Mouse (Mus musculus) heart, embryonic 15.5 days (tissue): ENCODE data around the gene Borcs5. TPM values are rescaled to one million over a fixed set of nuclear protein-coding genes. Genes with fewer than 3 reads are reported as not detected.

Experiments
- ATAC-seq: fragments of 200-750 bp; cut with Nextera tagmentation; replicated peaks from 2 replicates; pipeline ENCODE4 v1.8.0; 2017; ENCODE audit warnings: low read depth, moderate TSS enrichment; ENCODE audit not compliant: insufficient number of reproducible peaks, insufficient read depth, low FRiP score
- H3K27ac ChIP-seq: fragments of 300-500 bp; sonication (generic); 2 replicates; pipeline ENCODE4 v1.5.1; 2015; ENCODE audit warnings: mild to moderate bottlenecking, inconsistent platforms
- H3K27me3 ChIP-seq: fragments of 300-500 bp; sonication (generic); 2 replicates; pipeline ENCODE4 v1.6.1; 2015; ENCODE audit warnings: inconsistent platforms
- H3K36me3 ChIP-seq: fragments of 300-500 bp; sonication (generic); 2 replicates; pipeline ENCODE4 v1.6.1; 2015; ENCODE audit warnings: mild to moderate bottlenecking, inconsistent platforms
- H3K4me1 ChIP-seq: fragments of 300-500 bp; sonication (generic); replicated peaks from 2 replicates; pipeline ENCODE4 v1.6.1; 2015; ENCODE audit warnings: inconsistent platforms
- H3K4me2 ChIP-seq: fragments of 300-500 bp; sonication (generic); 2 replicates; pipeline ENCODE4 v1.6.1; 2015; ENCODE audit warnings: inconsistent platforms, mild to moderate bottlenecking, moderate library complexity
- H3K4me3 ChIP-seq: fragments of 300-500 bp; sonication (generic); 2 replicates; pipeline ENCODE4 v1.5.1; 2015; ENCODE audit warnings: mild to moderate bottlenecking, inconsistent platforms
- H3K9ac ChIP-seq: fragments of 300-500 bp; sonication (generic); 2 replicates; pipeline ENCODE4 v1.6.1; 2015; ENCODE audit warnings: mild to moderate bottlenecking, inconsistent platforms
- H3K9me3 ChIP-seq: fragments of 300-500 bp; sonication (generic); replicated peaks from 2 replicates; pipeline ENCODE4 v1.6.1; 2016; ENCODE audit warnings: inconsistent platforms
- WGBS: fragments of 180-500 bp; shearing (Covaris S2); methylation state at CpG from one replicate; pipeline ENCODE4 v1.1.7; 2015; ENCODE audit warnings: mixed read lengths; 5-methylcytosine and 5-hydroxymethylcytosine counted together
- polyA plus RNA-seq: library from polyadenylated mRNA; unstranded; fragments of >200 nt; fragmentation: Nextera tagmentation; extraction: Ambion mirVana; gene quantifications from 2 replicates; pipeline ENCODE4 v1.2.1, GENCODE M21; 2015

Borcs5 gene
- polyA plus RNA-seq, 1 experiment from 2014 or later = 14.0 TPM

DNA sequence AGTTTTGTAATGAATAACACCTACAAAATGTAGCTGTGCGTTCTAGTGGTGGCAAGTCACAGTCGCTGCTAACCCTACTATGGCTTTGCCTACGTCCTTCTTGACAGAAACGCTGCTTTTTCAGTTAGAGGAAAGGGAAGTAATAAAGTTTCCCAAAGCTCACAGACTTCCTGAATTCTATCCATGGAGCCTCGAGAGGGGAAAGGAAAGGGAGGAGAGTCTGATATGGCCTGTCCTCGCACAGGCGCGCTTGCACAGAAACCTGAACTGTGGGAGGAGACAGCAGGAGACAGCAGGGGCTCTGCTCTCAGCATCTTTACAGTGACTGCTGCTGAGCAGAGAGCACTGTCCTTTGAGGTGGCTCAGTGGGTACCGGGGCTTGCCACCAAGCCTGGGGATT is 8.9 kb upstream of the Borcs5 start:
- no peak overlapping the region for H3K4me3 ChIP-seq
- H3K9me3 ChIP-seq = no peaks in the 10 kb centered on the region
- H3K4me2 ChIP-seq = no peak overlapping the region
- no peak overlapping the region for H3K9ac ChIP-seq
- H3K36me3 ChIP-seq = no peaks in the 10 kb centered on the region
- peaks cover 13% of the 10 kb centered on the region for H3K4me1 ChIP-seq
- no peak for ATAC-seq
- no peaks in the 10 kb centered on the region for H3K27me3 ChIP-seq
- H3K27ac ChIP-seq = no peak overlapping the region
- WGBS = 62% methylated on average over 9 of the region's 9 CpGs

DNA sequence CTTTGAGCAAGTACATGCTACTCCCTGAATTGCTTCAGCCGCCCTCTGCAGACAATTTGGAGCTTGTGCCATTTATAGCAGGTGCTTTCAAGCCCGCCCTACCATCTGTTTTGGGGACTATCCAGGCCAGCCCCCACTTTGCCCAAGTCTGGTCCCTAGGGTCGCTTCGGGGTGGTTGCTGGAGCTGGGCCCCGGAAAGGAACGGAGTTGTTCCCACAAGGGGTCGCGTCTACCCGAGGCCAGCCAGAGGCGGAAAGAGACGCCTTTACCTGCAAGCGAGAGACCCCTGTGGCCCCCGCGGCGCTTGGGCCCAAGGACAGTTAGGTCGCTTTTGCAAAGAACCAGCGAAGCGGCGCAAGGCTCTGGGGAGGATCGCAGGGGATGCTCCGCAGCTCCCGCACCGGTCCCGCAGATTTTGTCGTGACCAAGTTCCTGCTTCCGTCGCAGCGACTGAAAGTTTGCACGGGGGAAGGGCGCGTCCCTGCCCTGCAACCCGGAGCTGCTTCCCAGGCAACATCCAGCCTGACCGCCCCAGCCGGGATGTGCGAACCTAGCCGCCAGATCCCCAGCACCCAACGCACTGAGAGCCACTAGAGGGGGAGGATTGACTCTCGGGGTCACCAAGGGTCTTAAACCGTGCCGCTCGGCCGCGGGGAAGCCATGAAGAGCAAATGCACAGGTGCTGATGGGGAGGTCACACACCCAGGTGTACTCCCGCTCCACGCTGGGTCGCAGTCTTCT is 7.2 kb upstream of the Borcs5 start, which contains the start of gene Mansc1:
TSS of gene Mansc1 (minus strand) at position 542 of the 741 bp plus-strand sequence.
- Histone ChIP-seq H3K27ac (peak within 1 kb of the TSS; percentile 76), H3K9ac (peak within 1 kb of the TSS; percentile 78), H3K4me2 (peak within 1 kb of the TSS; percentile 96), H3K9me3 (no peaks in the 10 kb centered on the region), H3K27me3 (no peaks in the 10 kb centered on the region), H3K4me1 (peaks cover 13% of the 10 kb centered on the region), H3K36me3 (no peaks in the 10 kb centered on the region), H3K4me3 (peak within 1 kb of the TSS; percentile 82)
- ATAC-seq = peak; percentile 59
- 1% methylated on average over 46 of the region's 46 CpGs for WGBS

DNA sequence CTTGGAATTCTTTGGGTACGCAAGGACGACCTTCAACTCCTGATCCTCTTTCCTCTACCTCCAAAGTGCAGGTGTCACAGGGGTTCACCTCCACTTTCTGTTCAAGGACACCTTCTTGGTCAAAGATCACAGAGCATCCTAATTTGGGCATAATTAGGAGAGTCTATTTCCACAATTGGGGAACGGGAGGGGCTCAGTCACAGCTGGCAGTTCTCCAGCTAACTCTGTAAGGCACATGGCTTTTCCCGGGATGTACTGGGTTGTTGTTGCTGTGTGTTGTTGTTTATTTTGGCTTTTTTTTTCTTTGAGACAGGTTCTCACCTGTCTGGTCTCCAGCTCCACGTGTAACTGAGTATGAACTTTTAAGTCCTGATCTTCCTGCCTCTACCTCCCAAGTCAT is 6.6 kb upstream of the Borcs5 start:
- Histone ChIP-seq H3K27ac (peak overlapping the region; percentile 76), H3K27me3 (no peaks in the 10 kb centered on the region), H3K36me3 (no peaks in the 10 kb centered on the region), H3K9ac (peak overlapping the region; percentile 78; the same call in 1 of the 2 replicates), H3K4me3 (peak overlapping the region; percentile 82), H3K9me3 (no peaks in the 10 kb centered on the region), H3K4me1 (peaks cover 13% of the 10 kb centered on the region), H3K4me2 (peak overlapping the region; percentile 96)
- no peak for ATAC-seq
- 30% methylated on average over 5 of the region's 5 CpGs for WGBS

DNA sequence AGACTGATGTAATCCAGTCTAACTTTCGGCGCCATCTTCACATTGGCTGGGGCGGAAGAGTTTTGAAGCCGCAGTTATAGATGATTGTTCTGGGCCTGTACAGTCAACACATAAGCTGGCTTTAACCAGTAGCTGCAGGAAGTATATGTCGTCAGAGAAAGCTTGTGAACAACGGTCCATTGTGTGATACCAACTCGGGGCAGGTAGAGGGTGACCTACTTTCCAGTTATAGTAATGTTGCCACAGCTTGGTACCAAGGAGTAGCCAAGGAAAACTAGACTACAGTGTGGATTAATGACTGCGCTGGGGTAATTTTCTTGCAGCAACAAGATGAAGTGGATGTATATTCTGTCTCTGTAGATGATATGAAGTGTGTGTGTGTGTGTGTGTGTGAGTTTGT is 5.8 kb upstream of the Borcs5 start:
- peaks cover 13% of the 10 kb centered on the region for H3K4me1 ChIP-seq
- no peak for ATAC-seq
- H3K9me3 ChIP-seq = no peaks in the 10 kb centered on the region
- H3K4me3 ChIP-seq = no peak overlapping the region
- H3K9ac ChIP-seq = no peak overlapping the region
- no peaks in the 10 kb centered on the region for H3K36me3 ChIP-seq
- 76% methylated on average over 8 of the region's 8 CpGs for WGBS
- H3K4me2 ChIP-seq = no peak overlapping the region
- no peaks in the 10 kb centered on the region for H3K27me3 ChIP-seq
- no peak overlapping the region for H3K27ac ChIP-seq

DNA sequence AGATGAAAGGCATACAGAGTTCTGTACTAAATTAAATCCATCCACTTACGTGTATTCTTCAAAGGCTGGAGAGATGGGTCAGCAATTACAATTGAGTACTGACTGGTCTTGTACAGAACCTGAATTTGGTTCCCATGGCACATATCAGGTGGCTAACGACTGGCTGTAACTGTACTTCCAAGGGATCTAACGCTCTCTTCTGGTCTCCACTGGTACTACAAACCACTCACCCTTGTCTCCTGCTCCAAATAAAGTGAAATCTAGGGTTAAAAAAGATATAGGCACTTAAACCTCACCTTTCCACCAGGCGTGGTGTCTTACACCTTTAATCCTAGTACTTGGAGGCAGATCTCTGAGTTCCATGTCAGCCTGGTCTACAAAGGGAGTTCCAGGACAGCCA is 2.8 kb upstream of the Borcs5 start:
- H3K4me1 ChIP-seq = peaks cover 9% of the 10 kb centered on the region
- H3K4me2 ChIP-seq = no peak overlapping the region
- no peak overlapping the region for H3K4me3 ChIP-seq
- WGBS = 55% methylated on average over 4 of the region's 4 CpGs
- H3K27me3 ChIP-seq = no peaks in the 10 kb centered on the region
- no peaks in the 10 kb centered on the region for H3K9me3 ChIP-seq
- ATAC-seq = no peak
- H3K9ac ChIP-seq = no peak overlapping the region
- no peaks in the 10 kb centered on the region for H3K36me3 ChIP-seq
- H3K27ac ChIP-seq = no peak overlapping the region

DNA sequence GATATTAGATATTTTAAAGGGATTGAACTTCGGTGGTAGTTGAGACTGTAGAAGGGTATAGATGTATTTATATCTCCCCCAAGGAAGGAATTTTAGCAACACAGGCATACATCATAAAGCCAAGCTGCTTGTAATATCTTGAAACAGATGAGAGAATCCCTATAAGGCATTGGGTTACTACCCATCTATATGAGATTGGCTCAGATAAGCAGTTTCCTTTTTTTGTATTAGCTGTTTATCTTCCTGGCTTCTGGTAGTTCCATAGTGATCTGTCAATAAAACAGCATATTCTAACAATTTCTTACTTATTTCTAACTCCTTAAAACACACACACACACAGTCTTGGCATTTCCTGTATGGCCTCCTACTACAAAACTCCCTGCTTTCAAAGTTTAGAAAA is 590 bp downstream of the Borcs5 start:
- Histone ChIP-seq H3K4me1 (peaks cover 6% of the 10 kb centered on the region), H3K27me3 (no peaks in the 10 kb centered on the region), H3K9ac (no peak overlapping the region), H3K27ac (no peak overlapping the region), H3K4me2 (no peak overlapping the region), H3K36me3 (no peaks in the 10 kb centered on the region), H3K9me3 (no peaks in the 10 kb centered on the region), H3K4me3 (no peak overlapping the region)
- ATAC-seq = no peak
- 85% methylated on average over 1 of the region's 1 CpGs for WGBS

DNA sequence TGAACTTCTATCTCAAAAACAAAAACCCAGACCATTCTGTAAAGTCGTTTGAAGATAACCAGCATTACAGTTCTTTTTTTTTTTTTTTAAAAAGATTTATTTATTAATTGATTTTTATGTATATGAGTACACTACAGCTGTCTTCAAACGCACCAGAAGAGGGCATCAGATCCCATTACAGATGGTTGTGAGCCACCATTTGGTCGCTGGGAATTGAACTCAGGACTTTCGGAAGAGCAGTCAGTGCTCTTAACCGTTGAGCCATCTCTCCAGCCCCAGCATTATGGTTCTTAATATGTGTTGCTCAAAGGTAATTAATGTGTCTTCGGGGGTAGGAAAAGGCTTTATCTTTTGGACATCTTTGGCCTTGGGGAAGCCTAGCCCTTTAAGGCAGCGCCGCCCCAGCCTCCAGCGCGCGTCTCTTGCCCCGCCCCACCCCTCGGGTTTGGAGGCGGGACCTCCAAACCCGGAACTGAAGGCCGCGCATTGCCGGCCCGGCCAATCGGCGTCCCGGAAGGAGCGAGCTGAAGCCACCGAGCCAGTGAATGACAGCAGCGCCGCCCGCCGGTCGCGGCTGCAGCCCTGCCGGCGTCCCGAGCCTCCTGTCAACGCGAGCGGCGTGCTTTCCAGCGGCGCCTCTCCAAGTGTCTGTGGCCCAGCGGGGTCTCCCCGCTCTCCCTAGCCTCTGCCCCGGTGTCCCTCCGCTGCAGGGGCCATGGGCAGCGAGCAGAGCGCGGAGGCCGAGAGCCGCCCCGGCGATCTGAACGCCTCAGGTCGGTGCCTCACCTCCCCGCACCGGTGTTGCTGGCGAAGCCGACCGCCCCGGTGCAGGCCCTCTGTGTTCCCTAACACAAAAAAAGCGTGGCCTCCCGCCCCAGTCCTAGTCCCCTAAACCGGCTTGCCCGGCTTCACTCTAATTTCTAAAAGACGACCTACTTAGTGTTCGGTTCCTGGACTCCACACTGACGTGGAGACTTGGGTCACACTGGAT is 1.5 kb downstream of the Borcs5 start:
- ATAC-seq = peak; percentile 95

DNA sequence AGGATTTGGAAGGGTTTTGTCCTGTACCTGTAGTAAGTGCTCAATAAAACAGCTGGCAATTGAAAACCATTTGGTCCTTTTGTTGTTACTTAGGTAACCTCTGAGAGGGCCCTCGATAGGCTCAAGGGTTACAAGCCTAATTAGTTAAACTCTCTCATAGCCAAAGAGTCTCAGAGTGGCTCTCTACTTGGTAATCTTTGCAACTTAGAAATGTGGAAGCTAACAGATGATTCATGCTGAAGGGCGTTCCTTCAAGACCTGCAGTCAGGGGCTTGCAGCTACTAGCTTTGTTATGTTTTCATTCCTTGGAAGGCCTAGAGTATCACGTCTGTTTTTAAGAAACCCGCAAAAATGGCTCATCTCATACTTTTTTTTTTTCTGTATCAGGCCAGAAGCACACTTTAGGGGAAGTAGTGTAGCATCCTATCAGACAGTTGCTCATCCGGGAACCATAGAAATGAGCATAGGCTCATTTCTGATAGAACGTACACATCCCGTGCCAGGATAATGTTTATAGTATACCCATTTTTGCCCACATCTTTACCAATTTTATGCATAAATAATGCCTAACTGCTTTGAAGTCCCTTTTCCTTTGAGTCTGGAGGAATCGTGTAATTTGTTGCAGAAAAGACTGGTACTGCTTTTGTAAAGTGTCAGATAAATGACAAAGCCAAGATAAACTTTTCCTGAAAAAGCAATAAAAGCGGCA is 2.6 kb downstream of the Borcs5 start:
- no peak overlapping the region for H3K27ac ChIP-seq
- H3K4me2 ChIP-seq = peak overlapping the region; percentile 77
- H3K36me3 ChIP-seq = no peaks in the 10 kb centered on the region
- no peaks in the 10 kb centered on the region for H3K9me3 ChIP-seq
- no peaks in the 10 kb centered on the region for H3K27me3 ChIP-seq
- H3K4me3 ChIP-seq = peak overlapping the region; percentile 76
- WGBS = 64% methylated on average over 9 of the region's 9 CpGs
- ATAC-seq = no peak
- H3K9ac ChIP-seq = no peak overlapping the region
- H3K4me1 ChIP-seq = peaks cover 6% of the 10 kb centered on the region

More for the DNA sequence above, 1.5 kb downstream of the Borcs5 start:
- H3K36me3 ChIP-seq = no peaks in the 10 kb centered on the region
- H3K4me1 ChIP-seq = peaks cover 6% of the 10 kb centered on the region
- peak overlapping the region; percentile 80 for H3K27ac ChIP-seq
- H3K9me3 ChIP-seq = no peaks in the 10 kb centered on the region
- peak overlapping the region; percentile 84 for H3K9ac ChIP-seq
- WGBS = 2% methylated on average over 65 of the region's 65 CpGs
- peak overlapping the region; percentile 77 for H3K4me2 ChIP-seq
- H3K4me3 ChIP-seq = peak overlapping the region; percentile 76
- H3K27me3 ChIP-seq = no peaks in the 10 kb centered on the region

DNA sequence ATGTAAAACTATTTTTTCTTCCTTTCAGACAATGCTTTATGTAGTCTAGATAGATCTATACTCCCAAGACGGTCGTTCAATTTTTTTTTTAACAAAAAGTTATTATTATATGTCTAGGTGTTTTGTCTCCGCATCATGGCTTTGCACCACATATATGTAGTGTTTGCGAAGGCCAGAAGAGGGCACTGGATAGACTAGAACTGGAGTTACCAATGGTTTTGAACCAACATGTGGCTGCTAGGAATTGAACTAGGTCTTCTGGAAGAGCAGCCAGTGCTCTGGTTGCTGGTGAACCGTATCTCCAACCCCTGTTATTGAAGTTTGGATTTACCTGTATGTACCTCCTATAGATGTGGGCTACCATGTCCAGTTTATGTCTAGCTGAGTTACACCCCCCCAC is 4.0 kb downstream of the Borcs5 start:
- H3K4me2 ChIP-seq = no peak overlapping the region
- H3K4me1 ChIP-seq = peaks cover 6% of the 10 kb centered on the region

DNA sequence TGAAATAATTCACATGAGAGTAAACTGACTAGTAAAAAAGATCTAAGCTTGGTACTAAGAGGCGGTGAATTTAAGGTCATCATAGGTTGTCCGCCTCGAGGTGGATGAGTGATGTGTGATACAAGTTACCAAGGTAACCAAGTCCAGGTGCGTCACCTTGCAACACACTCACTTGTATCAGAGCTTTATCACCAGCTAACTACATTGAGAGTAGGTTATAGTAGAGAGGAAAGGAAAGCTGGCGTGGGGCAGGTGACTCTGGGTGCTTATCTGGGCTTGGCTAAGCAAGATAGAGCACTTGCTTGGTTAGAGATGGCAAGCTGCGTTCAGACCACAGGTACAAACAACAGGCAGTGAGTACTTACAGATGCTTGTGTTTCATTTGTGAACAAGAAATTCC is 7.5 kb downstream of the Borcs5 start:
- H3K27ac ChIP-seq = no peak overlapping the region
- no peaks in the 10 kb centered on the region for H3K9me3 ChIP-seq
- H3K4me3 ChIP-seq = no peak overlapping the region
- no peak overlapping the region for H3K4me2 ChIP-seq
- 83% methylated on average over 6 of the region's 6 CpGs for WGBS
- no peaks in the 10 kb centered on the region for H3K36me3 ChIP-seq
- H3K27me3 ChIP-seq = no peaks in the 10 kb centered on the region
- ATAC-seq = no peak
- peaks cover 6% of the 10 kb centered on the region for H3K4me1 ChIP-seq
- no peak overlapping the region for H3K9ac ChIP-seq

More for the DNA sequence above, 4.0 kb downstream of the Borcs5 start:
- no peak for ATAC-seq
- Histone ChIP-seq H3K27ac (no peak overlapping the region), H3K27me3 (no peaks in the 10 kb centered on the region), H3K9ac (no peak overlapping the region), H3K36me3 (no peaks in the 10 kb centered on the region), H3K4me3 (no peak overlapping the region), H3K9me3 (no peaks in the 10 kb centered on the region)
- WGBS = 88% methylated on average over 5 of the region's 5 CpGs

DNA sequence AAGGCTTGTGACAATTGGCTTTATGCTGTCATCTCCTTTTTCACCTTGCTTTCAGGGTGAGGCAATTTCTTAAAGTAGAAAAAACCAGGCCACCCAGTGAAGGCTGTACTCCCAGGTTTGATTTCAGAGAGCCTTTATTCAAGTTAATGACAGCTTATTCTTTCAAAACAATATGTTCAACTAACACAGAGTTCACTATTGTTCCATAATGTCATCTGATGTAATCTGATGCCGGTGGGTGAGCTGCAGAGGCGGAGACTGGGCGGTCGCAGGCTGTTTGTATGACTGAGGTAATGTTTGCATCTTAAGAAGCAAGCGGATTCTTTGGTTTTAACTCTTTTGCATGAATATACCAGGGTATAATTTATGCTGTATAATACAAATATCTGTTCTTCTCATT is 8.3 kb downstream of the Borcs5 start:
- Histone ChIP-seq H3K4me2 (no peak overlapping the region), H3K4me3 (no peak overlapping the region), H3K27me3 (no peaks in the 10 kb centered on the region), H3K9ac (no peak overlapping the region), H3K4me1 (0 out of 2 replicates have a peak, but pooled peaks cover 5% of the 10 kb centered on the region), H3K36me3 (no peaks in the 10 kb centered on the region), H3K27ac (no peak overlapping the region), H3K9me3 (no peaks in the 10 kb centered on the region)
- 56% methylated on average over 5 of the region's 5 CpGs for WGBS
- no peak for ATAC-seq
